Mouse (Mus musculus) CH12.LX (cell line): ENCODE results near the gene Fam124a. TPM values are rescaled to one million over a fixed set of nuclear protein-coding genes. Genes with fewer than 3 reads are reported as not detected.

Experiments
- DNase-seq: peaks from one replicate; pipeline ENCODE4 v3.0.0-alpha.2; 2013; ENCODE audit errors: extremely low read depth
- H3K27ac ChIP-seq: 2 replicates; pipeline ENCODE4 v1.5.1; 2012; ENCODE audit warnings: low read depth, mild to moderate bottlenecking, control low read depth, moderate library complexity; ENCODE audit not compliant: insufficient read depth
- H3K27me3 ChIP-seq: replicated peaks from 2 replicates; pipeline ENCODE3; 2012; ENCODE audit warnings: inconsistent platforms
- H3K36me3 ChIP-seq, 2 experiments: replicated peaks in 1 of 2; 2 replicates each; pipeline versions ENCODE3 to v1.6.1; 2012; ENCODE audit warnings: inconsistent platforms in 1 of 2, low read length in 1 of 2, mild to moderate bottlenecking in 1 of 2, mixed read lengths in 1 of 2, moderate library complexity in 1 of 2; ENCODE audit not compliant: control insufficient read depth in 1 of 2, insufficient read depth in 1 of 2
- H3K4me1 ChIP-seq, 2 experiments: 2 replicates each; pipeline ENCODE4 v1.6.1; 2012; ENCODE audit warnings: inconsistent platforms in 1 of 2, moderate library complexity in 1 of 2; ENCODE audit not compliant: insufficient read depth in 2 of 2, control insufficient read depth in 1 of 2
- H3K4me2 ChIP-seq: 2 replicates; pipeline ENCODE4 v1.6.1; 2012; ENCODE audit warnings: low read depth, mild to moderate bottlenecking, control low read depth; ENCODE audit not compliant: poor library complexity, insufficient read depth, severe bottlenecking
- H3K4me3 ChIP-seq, 3 experiments: fragments of 150-350 bp in 1 of 3; sonication (generic) in 1 of 3; replicated peaks in 1 of 3; 2 replicates each; pipeline versions ENCODE3 to v1.5.1; 2011 to 2012; ENCODE audit warnings: low read depth in 2 of 3, low read length in 2 of 3, mild to moderate bottlenecking in 2 of 3, moderate library complexity in 2 of 3, control low read depth in 1 of 3, improper control_type of control experiment in 1 of 3, inconsistent platforms in 1 of 3, mixed read lengths in 1 of 3; ENCODE audit not compliant: poor library complexity in 1 of 3
- H3K79me2 ChIP-seq: replicated peaks from 2 replicates; pipeline ENCODE4 v1.6.1; 2012; ENCODE audit warnings: mild to moderate bottlenecking, moderate library complexity; ENCODE audit not compliant: control insufficient read depth, poor library complexity, insufficient read depth, severe bottlenecking; ENCODE audit errors: extremely low read depth
- H3K9ac ChIP-seq: 2 replicates; pipeline ENCODE4 v1.6.1; 2012; ENCODE audit warnings: low read depth, mild to moderate bottlenecking, control low read depth, moderate library complexity; ENCODE audit not compliant: insufficient read depth
- H3K9me3 ChIP-seq: replicated peaks from 2 replicates; pipeline ENCODE3; 2012; ENCODE audit warnings: low read length, inconsistent platforms, mixed read lengths
- CHD1 ChIP-seq: IDR thresholded peaks from 2 replicates; pipeline ENCODE4 v1.6.1; 2012; ENCODE audit warnings: low read depth, low read length, improper control_type of control experiment, inconsistent platforms
- ELF1 ChIP-seq: IDR thresholded peaks from 2 replicates; pipeline ENCODE4 v1.6.1; 2014; ENCODE audit warnings: low read depth, mild to moderate bottlenecking, inconsistent platforms, low read length, improper control_type of control experiment
- EP300 ChIP-seq: IDR thresholded peaks from 2 replicates; pipeline ENCODE4 v1.6.1; 2011; ENCODE audit warnings: low read length, improper control_type of control experiment
- GABPA ChIP-seq: IDR thresholded peaks from 2 replicates; pipeline ENCODE4 v1.6.1; 2012; ENCODE audit warnings: low read depth, low read length, improper control_type of control experiment, inconsistent platforms; ENCODE audit not compliant: insufficient replicate concordance
- IRF4 ChIP-seq: IDR thresholded peaks from 2 replicates; pipeline ENCODE4 v1.6.1; 2014; ENCODE audit warnings: low read depth, mild to moderate bottlenecking, inconsistent platforms, low read length, improper control_type of control experiment
- MAX ChIP-seq: IDR thresholded peaks from 2 replicates; pipeline ENCODE4 v1.6.1; 2011; ENCODE audit warnings: low read length, improper control_type of control experiment
- MAZ ChIP-seq: IDR thresholded peaks from 2 replicates; pipeline ENCODE4 v1.6.1; 2012; ENCODE audit warnings: low read depth, mild to moderate bottlenecking, inconsistent platforms, low read length, improper control_type of control experiment, moderate library complexity
- NELFE ChIP-seq: IDR thresholded peaks from 2 replicates; pipeline ENCODE4 v1.6.1; 2011; ENCODE audit warnings: low read depth, low read length, improper control_type of control experiment
- PAX5 ChIP-seq: IDR thresholded peaks from 2 replicates; pipeline ENCODE4 v1.6.1; 2012; ENCODE audit warnings: low read length, inconsistent platforms, mixed read lengths
- POLR2A ChIP-seq: IDR thresholded peaks from 2 replicates; pipeline ENCODE4 v1.6.1; 2011; ENCODE audit warnings: low read depth, mild to moderate bottlenecking, improper control_type of control experiment, low read length
- POLR2AphosphoS2 ChIP-seq: IDR thresholded peaks from 2 replicates; pipeline ENCODE4 v1.6.1; 2011; ENCODE audit warnings: low read depth, low read length, improper control_type of control experiment
- RCOR1 ChIP-seq: conservative IDR thresholded peaks from 2 replicates; pipeline ENCODE4 v1.6.1; 2012; ENCODE audit warnings: low read depth, mild to moderate bottlenecking, inconsistent platforms, low read length, improper control_type of control experiment
- TBP ChIP-seq: conservative IDR thresholded peaks from 2 replicates; pipeline ENCODE4 v1.6.1; 2011; ENCODE audit warnings: low read depth, low read length, improper control_type of control experiment
- TCF12 ChIP-seq: IDR thresholded peaks from 2 replicates; pipeline ENCODE4 v1.6.1; 2014; ENCODE audit warnings: low read depth, mild to moderate bottlenecking, inconsistent platforms, low read length, improper control_type of control experiment
- USF1 ChIP-seq: IDR thresholded peaks from 2 replicates; pipeline ENCODE4 v1.6.1; 2014; ENCODE audit warnings: low read depth, mild to moderate bottlenecking, inconsistent platforms, low read length, improper control_type of control experiment
- USF2 ChIP-seq: conservative IDR thresholded peaks from 2 replicates; pipeline ENCODE4 v1.6.1; 2011; ENCODE audit warnings: low read depth, low read length, improper control_type of control experiment
- ZKSCAN1 ChIP-seq: IDR thresholded peaks from 2 replicates; pipeline ENCODE4 v1.6.1; 2012; ENCODE audit warnings: low read depth, inconsistent platforms, low read length, improper control_type of control experiment, borderline replicate concordance
- ZNF384 ChIP-seq: IDR thresholded peaks from 2 replicates; pipeline ENCODE4 v1.6.1; 2012; ENCODE audit warnings: low read depth, low read length, improper control_type of control experiment, inconsistent platforms
- dilution Hi-C: fragments of 300-500 bp; cut with MboI; formaldehyde crosslinking; loops from 2 replicates; pipeline ENCODE4 v1.14.3; 2020; ENCODE audit warnings: low sequenced_read_pairs; ENCODE audit not compliant: extremely low pct_unique_long_range_greater_than_20kb, extremely low pct_ligation_motif_present
- in situ Hi-C: fragments of 300-500 bp; cut with MboI; formaldehyde crosslinking; loops from 3 replicates; pipeline ENCODE4 v1.14.3; 2019; ENCODE audit warnings: low sequenced_read_pairs, low pct_ligation_motif_present, low pct_unique_long_range_greater_than_20kb, mixed read lengths
- polyA plus RNA-seq: library from polyadenylated mRNA; unstranded; fragments of >175 nt; gene quantifications from 2 replicates; pipeline ENCODE4 v1.2.1, GENCODE M21; 2012; ENCODE audit warnings: low read depth; ENCODE audit not compliant: insufficient read length
- total RNA-seq, 2 experiments: library from RNA; depleted of rRNA; stranded (reverse); fragments of 300-350 nt in 1 of 2; fragments of >200 nt in 1 of 2; gene quantifications; 2 replicates each; pipeline ENCODE4 v1.2.3; 2012 to 2014

The Fam124a gene
- total and polyA plus RNA-seq, 3 experiments = 0.13 TPM; not detected in 2

DNA sequence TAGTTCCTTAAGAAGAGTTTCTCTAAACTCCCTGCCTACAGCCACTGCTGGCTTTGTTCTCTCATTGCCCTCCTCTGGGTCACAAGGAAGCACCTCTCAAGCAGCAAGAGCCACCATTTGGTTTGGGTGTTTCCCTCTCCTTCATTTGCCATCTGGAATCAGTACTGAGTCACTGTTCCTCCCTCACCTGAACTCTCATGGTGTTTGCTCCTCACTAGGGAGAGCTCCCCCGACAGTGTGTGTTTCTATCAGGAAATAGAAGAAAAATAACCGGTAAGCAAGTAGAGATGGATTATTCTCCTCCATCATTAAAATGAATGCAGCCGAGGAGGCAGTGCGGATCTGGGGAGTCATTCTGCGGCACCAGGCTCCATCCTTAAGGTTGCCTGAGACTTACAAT, 13.9 kb downstream of the Fam124a start:
- Histone ChIP-seq H3K4me2 (no peak overlapping the region), H3K79me2 (no peaks in the 10 kb centered on the region), H3K27ac (no peak overlapping the region), H3K36me3 (no peaks in the 10 kb centered on the region), H3K4me1 (no peaks in the 10 kb centered on the region), H3K4me3 (no peak overlapping the region), H3K9ac (no peak overlapping the region), H3K9me3 (no peaks in the 10 kb centered on the region), H3K27me3 (peaks cover 2% of the 10 kb centered on the region)
- in situ Hi-C loops = no loop called here
- dilution Hi-C loops = no loop called here
- DNase-seq = no peak
- no peak for TF ChIP-seq NELFE

DNA sequence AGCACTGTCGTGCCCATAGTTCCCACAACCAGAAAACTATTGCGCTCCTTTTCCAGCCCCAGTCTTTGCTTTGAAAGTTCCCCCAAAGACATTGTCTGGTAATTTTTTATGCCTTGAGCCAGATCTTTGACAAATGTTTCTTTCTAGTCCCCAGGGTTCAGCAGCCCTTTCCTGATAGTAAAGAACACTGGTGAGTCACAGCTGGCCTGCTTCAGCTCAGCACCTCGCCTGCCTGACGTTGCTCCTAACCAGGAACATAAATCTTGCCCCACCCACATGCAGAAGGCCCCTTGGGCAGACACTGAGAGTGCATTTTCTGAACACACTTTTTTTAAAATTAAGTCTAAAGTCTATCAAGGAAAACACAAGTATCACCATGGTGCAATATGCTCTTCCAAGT, 14.8 kb downstream of the Fam124a start:
- H3K27me3 ChIP-seq = peaks cover 2% of the 10 kb centered on the region
- no peak overlapping the region for H3K27ac ChIP-seq
- H3K36me3 ChIP-seq = no peaks in the 10 kb centered on the region
- no peak for DNase-seq
- no peak overlapping the region for H3K9ac ChIP-seq
- dilution Hi-C loops = no loop called here
- no peaks in the 10 kb centered on the region for H3K4me1 ChIP-seq
- H3K4me2 ChIP-seq = no peak overlapping the region
- TF ChIP-seq IRF4 = no peak
- no peak for TF ChIP-seq USF1
- no peak for TF ChIP-seq EP300
- TF ChIP-seq POLR2A = no peak
- no peaks in the 10 kb centered on the region for H3K79me2 ChIP-seq
- in situ Hi-C loops = no loop called here
- H3K4me3 ChIP-seq = no peak overlapping the region
- H3K9me3 ChIP-seq = no peaks in the 10 kb centered on the region

GRCm38 (mm10) chr14:62573454-62573853, 17.9 kb downstream of the Fam124a start:
- DNase-seq = no peak

DNA sequence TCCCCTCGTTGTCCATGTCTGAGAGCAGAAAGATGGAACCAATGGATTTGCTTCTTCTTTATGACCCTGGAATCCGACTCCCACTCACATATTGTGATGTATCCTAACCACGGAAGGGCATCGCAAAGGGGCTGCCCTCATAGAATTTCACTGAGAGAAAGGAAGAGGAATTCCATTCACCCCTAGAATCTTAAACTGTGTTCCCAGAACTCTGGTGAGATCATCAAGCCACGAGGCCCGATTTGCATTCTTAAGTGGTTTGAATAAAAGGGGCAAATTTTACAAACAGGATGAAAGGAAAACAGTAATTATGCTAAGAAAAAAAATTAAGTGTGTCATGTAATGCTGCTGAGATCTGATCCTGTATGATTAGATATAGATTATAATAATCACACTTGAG, 19.4 kb downstream of the Fam124a start:
- dilution Hi-C loops = no loop called here

More at GRCm38 (mm10) chr14:62573454-62573853, 17.9 kb downstream of the Fam124a start:
- no peak overlapping the region for H3K27ac ChIP-seq
- dilution Hi-C loops = no loop called here
- H3K4me1 ChIP-seq = no peaks in the 10 kb centered on the region
- no peak overlapping the region for H3K4me3 ChIP-seq
- H3K27me3 ChIP-seq = peaks cover 8% of the 10 kb centered on the region
- H3K9ac ChIP-seq = no peak overlapping the region
- H3K9me3 ChIP-seq = no peaks in the 10 kb centered on the region
- TF ChIP-seq GABPA = no peak
- no peak for TF ChIP-seq RCOR1
- no peak for TF ChIP-seq ZNF384
- no peak for TF ChIP-seq ELF1
- in situ Hi-C loops = no loop called here
- no peaks in the 10 kb centered on the region for H3K36me3 ChIP-seq
- no peak overlapping the region for H3K4me2 ChIP-seq
- H3K79me2 ChIP-seq = no peaks in the 10 kb centered on the region

More for the DNA sequence above, 19.4 kb downstream of the Fam124a start:
- in situ Hi-C loops = no loop called here
- Histone ChIP-seq H3K36me3 (no peaks in the 10 kb centered on the region), H3K27ac (no peak overlapping the region), H3K9ac (no peak overlapping the region), H3K4me3 (no peak overlapping the region), H3K9me3 (no peaks in the 10 kb centered on the region)
- no peak for DNase-seq
- TF ChIP-seq MAZ (no peak), POLR2AphosphoS2 (no peak), MAX (no peak), TCF12 (no peak), ZKSCAN1 (no peak), PAX5 (no peak), CHD1 (no peak), TBP (no peak), ZNF384 (no peak), USF2 (no peak)
- TF ChIP-seq, all 38 proteins: peak for 0
- H3K4me2 ChIP-seq = no peak overlapping the region
- peaks cover 14% of the 10 kb centered on the region for H3K27me3 ChIP-seq
- no peaks in the 10 kb centered on the region for H3K4me1 ChIP-seq
- no peaks in the 10 kb centered on the region for H3K79me2 ChIP-seq
